Mouse (Mus musculus): ENCODE data around the gene Shh. TPM values are rescaled to one million over a fixed set of nuclear protein-coding genes. Genes with fewer than 3 reads are reported as not detected.

Shh gene
- total RNA-seq, 2 experiments from 2014 or later = 10.1 to 13.2 TPM

Other genes with a start within 250 kb of the Shh start
- gene Cnpy1, start 221.4 kb downstream of the Shh start, total RNA-seq (2021) = not detected
- gene Rbm33, start 150.1 kb downstream of the Shh start, total RNA-seq (2021) = 10 to 100 TPM; 45.6 to 57.5 TPM